In genomic region chr2:80913478-80913877, GRCm38 (mm10) we compare ENCODE assay signal across 23 mouse cellular contexts.
DNase-seq lines count a peak whose midpoint lies in the region; ATAC-seq and TF ChIP-seq lines count a peak whose summit lies in the region.
"Had no signal": no experiment of that assay in that cellular context is flagged by ENCODE, and none has a peak within 500 bp of the region (broad histone marks: within the 10 kb centered on the region; RNA-seq: fewer than 3 reads in every experiment).

No protein-coding gene starts in this region.

- H3K9me3 ChIP-seq in hindbrain, embryonic 14.5 days (ENCODE audit: control insufficient read depth, low read length) = no peaks in the 10 kb centered on the region
- no peaks in the 10 kb centered on the region for H3K9me3 ChIP-seq in hindbrain, postnatal 0 days (ENCODE audit: low read length)
- H3K9me3 ChIP-seq in hindbrain, embryonic 13.5 days = no peaks in the 10 kb centered on the region

- no peaks in the 10 kb centered on the region for H3K27me3 ChIP-seq in hindbrain, embryonic 14.5 days (ENCODE audit: control insufficient read depth, insufficient read depth, low read length)
- no peaks in the 10 kb centered on the region for H3K27me3 ChIP-seq in hindbrain, postnatal 0 days (ENCODE audit: insufficient read depth, low read length)
- H3K27me3 ChIP-seq in hindbrain, embryonic 13.5 days = no peaks in the 10 kb centered on the region
- H3K27me3 ChIP-seq: CH12.LX had no signal

- no peak overlapping the region for H3K4me2 ChIP-seq in hindbrain, embryonic 14.5 days (replicated peaks)
- H3K4me2 ChIP-seq in hindbrain, postnatal 0 days (ENCODE audit: low read depth, low read length) = no peak overlapping the region
- H3K4me2 ChIP-seq in hindbrain, embryonic 13.5 days = no peak overlapping the region

- no peak overlapping the region for H3K9ac ChIP-seq in hindbrain, embryonic 14.5 days
- H3K9ac ChIP-seq in hindbrain, postnatal 0 days (replicated peaks; ENCODE audit: low read length) = no peak overlapping the region
- no peak overlapping the region for H3K9ac ChIP-seq in hindbrain, embryonic 13.5 days

- DNase-seq in frontal cortex, postnatal 10 days (ENCODE audit: low spot score in 2 of 2) = no peak
- peak; percentile 3 for DNase-seq in hindbrain, embryonic 14.5 days (ENCODE audit: low spot score)
- no peak for DNase-seq in hindbrain, postnatal 0 days (ENCODE audit: low spot score)
- peak; percentile 43 for DNase-seq in brain, adult 2 months (ENCODE audit: low read depth, low spot score)
- DNase-seq in telencephalon, adult 2 months (ENCODE audit: low read depth, low spot score) = peak; percentile 38
- no peak for DNase-seq in gastrocnemius, adult 18-20 months (ENCODE audit: low spot score)
- DNase-seq: adrenal gland, adult 2 months; adrenal gland, adult 8-10 months; adrenal gland, postnatal 10 days; adrenal gland, postnatal 14 days; adrenal gland, postnatal 25 days; adrenal gland, postnatal 36 days; B cell, adult 2 months; cerebellum, adult 11 months; cerebellum, adult 11-12 months; cerebellum, adult 18-20 months had no signal

- no peak overlapping the region for H3K4me3 ChIP-seq in hindbrain, embryonic 14.5 days (replicated peaks; ENCODE audit: low read length)
- H3K4me3 ChIP-seq in hindbrain, postnatal 0 days (ENCODE audit: low read length) = no peak overlapping the region
- no peak overlapping the region for H3K4me3 ChIP-seq in hindbrain, embryonic 13.5 days

- no peaks in the 10 kb centered on the region for H3K36me3 ChIP-seq in hindbrain, embryonic 14.5 days (replicated peaks; ENCODE audit: control insufficient read depth, insufficient read depth)
- no peaks in the 10 kb centered on the region for H3K36me3 ChIP-seq in hindbrain, postnatal 0 days (ENCODE audit: insufficient read depth, low read length)
- H3K36me3 ChIP-seq in hindbrain, embryonic 13.5 days = no peaks in the 10 kb centered on the region
- H3K36me3 ChIP-seq: G1E had no signal

- no peaks in the 10 kb centered on the region for H3K4me1 ChIP-seq in hindbrain, embryonic 14.5 days (replicated peaks; ENCODE audit: control insufficient read depth, insufficient read depth, low read length)
- H3K4me1 ChIP-seq in hindbrain, postnatal 0 days (ENCODE audit: insufficient read depth, low read length) = no peaks in the 10 kb centered on the region
- no peaks in the 10 kb centered on the region for H3K4me1 ChIP-seq in hindbrain, embryonic 13.5 days (replicated peaks)

- WGBS in hindbrain, embryonic 14.5 days = 94% methylated on average over 2 of the region's 2 CpGs
- 95% methylated on average over 2 of the region's 2 CpGs for WGBS in hindbrain, postnatal 0 days
- 99% methylated on average over 2 of the region's 2 CpGs for WGBS in hindbrain, embryonic 13.5 days

- TF ChIP-seq CTCF in hindbrain, postnatal 0 days (IDR thresholded peaks at IDR 0.05; ENCODE audit: low read depth) = no peak

- ATAC-seq in frontal cortex, adult (ENCODE audit: low TSS enrichment) = peak; percentile 89
- ATAC-seq in hindbrain, embryonic 14.5 days (ENCODE audit: low FRiP score) = no peak
- no peak for ATAC-seq in hindbrain, postnatal 0 days
- ATAC-seq in hindbrain, embryonic 13.5 days (ENCODE audit: low FRiP score) = no peak
- ATAC-seq: activated CD4-positive, CD25-positive, alpha-beta regulatory T cell, adult 4 months; CD4-positive, CD25-positive, alpha-beta regulatory T cell, adult 4 months; Patski had no signal

- no peak overlapping the region for H3K27ac ChIP-seq in hindbrain, embryonic 14.5 days
- no peak overlapping the region for H3K27ac ChIP-seq in hindbrain, postnatal 0 days
- H3K27ac ChIP-seq in hindbrain, embryonic 13.5 days = no peak overlapping the region

Comparison
In these comparisons a context has a peak if more than half of its experiments do, and no peak if none do; other contexts are left out.
1. DNase-seq: peak in hindbrain, embryonic 14.5 days (single experiment), brain, adult 2 months (single experiment) and telencephalon, adult 2 months (single experiment); none in frontal cortex, postnatal 10 days (0 of 2), hindbrain, postnatal 0 days (single experiment) and gastrocnemius, adult 18-20 months (single experiment).